Mouse (Mus musculus): ENCODE measurements at regions not wholly inside any gene's neighbourhood (a gene's known extent, or its start where the extent isn't known, plus 50 kb on each side); places are given as distances from the start of the nearest gene placed in this dataset.

DNA sequence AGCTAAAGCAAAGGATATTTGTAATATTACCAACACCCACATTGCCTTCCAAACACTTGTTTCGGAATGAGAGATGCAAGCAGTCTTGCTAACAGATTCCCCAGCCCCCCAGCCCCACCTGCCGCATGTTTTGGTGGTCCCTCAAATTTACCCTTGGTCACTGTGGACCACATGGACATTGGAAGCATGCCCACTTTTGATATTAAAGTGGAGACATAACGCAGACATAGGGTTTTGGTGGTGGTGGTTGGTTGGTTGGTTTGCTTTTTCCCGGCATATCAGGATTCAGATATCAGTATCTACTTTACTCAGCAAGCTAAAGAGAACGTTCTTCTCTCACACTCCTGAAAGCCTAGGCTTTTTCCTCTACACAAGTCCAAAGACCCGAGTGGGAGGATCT lies 381.3 kb downstream of the Zfp536 start:
- Histone ChIP-seq H3K4me3 (ENCODE audit: low read depth, low read length) (no peak overlapping the region), H3K9ac (ENCODE audit: low read length) (no peak overlapping the region), H3K4me2 (ENCODE audit: low read depth, severe bottlenecking) (no peak overlapping the region), H3K27ac (replicated peaks; ENCODE audit: low read depth, low read length) (no peak overlapping the region), H3K9me3 (ENCODE audit: control insufficient read depth, low read length) (no peaks in the 10 kb centered on the region), H3K27me3 (ENCODE audit: control insufficient read depth, insufficient read depth, low read length) (no peaks in the 10 kb centered on the region), H3K36me3 (ENCODE audit: control insufficient read depth, insufficient read depth, low read length) (no peaks in the 10 kb centered on the region), H3K4me1 (ENCODE audit: control insufficient read depth, insufficient read depth, low read length) (0 out of 2 replicates have a peak, but pooled peaks cover 2% of the 10 kb centered on the region)
- 88% methylated on average over 6 of the region's 6 CpGs for WGBS
- DNase-seq (ENCODE audit: low spot score) (no peak), ATAC-seq (ENCODE audit: insufficient number of reproducible peaks, low FRiP score, low TSS enrichment, low read depth) (no peak)

DNA sequence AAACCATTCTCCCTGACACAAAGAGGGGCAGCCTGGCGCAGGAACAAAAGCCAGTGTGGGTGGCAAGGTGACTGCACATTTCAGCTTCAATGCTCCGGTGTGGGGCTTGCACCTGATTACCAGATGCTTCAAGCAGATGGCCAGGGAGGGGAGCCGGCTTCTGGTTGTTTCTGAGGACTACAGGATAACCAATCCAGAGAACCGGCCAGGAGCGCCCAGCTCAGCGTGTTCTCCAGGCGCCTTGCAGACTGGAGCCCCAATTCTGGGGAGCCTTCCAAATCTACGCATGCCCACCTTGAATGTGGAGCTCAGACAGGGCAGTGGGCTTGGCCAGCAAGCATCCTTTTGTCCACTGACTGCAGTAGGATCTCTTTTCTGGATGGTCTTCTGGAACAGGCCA lies 380.8 kb downstream of the Zfp536 start:
- Histone ChIP-seq H3K9ac (ENCODE audit: low read length) (no peak overlapping the region), H3K27ac (replicated peaks; ENCODE audit: low read depth, low read length) (no peak overlapping the region), H3K4me1 (ENCODE audit: control insufficient read depth, insufficient read depth, low read length) (0 out of 2 replicates have a peak, but pooled peaks cover 2% of the 10 kb centered on the region), H3K4me2 (ENCODE audit: low read depth, severe bottlenecking) (no peak overlapping the region), H3K36me3 (ENCODE audit: control insufficient read depth, insufficient read depth, low read length) (no peaks in the 10 kb centered on the region), H3K27me3 (ENCODE audit: control insufficient read depth, insufficient read depth, low read length) (no peaks in the 10 kb centered on the region), H3K9me3 (ENCODE audit: control insufficient read depth, low read length) (no peaks in the 10 kb centered on the region), H3K4me3 (ENCODE audit: low read depth, low read length) (no peak overlapping the region)
- DNase-seq (ENCODE audit: low spot score) (no peak), ATAC-seq (ENCODE audit: insufficient number of reproducible peaks, low FRiP score, low TSS enrichment, low read depth) (no peak)
- WGBS: 80% methylated on average over 8 of the region's 8 CpGs

DNA sequence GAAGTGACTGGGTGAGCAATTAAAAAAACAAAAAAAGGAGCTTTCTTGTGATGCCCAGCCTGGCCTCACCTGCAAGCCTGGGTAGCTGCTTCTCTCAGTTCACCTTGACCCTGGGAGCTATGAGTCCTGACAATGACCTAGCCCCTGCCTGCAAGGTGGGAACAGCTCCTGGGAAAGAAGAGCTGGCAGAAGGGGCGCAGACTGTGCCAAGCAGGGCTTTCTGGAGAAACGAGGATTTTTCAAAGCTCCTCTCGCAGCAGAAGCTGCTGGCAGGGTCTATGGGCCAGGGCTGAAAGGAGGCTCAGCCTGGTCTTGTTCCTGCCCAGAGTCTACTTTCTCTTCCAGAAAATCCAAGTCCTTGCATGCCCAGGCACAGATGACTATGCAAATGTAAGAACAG lies 380.4 kb downstream of the Zfp536 start:
- DNase-seq (ENCODE audit: low spot score) (no peak), ATAC-seq (ENCODE audit: insufficient number of reproducible peaks, low FRiP score, low TSS enrichment, low read depth) (no peak)
- Histone ChIP-seq H3K4me2 (ENCODE audit: low read depth, severe bottlenecking) (no peak overlapping the region), H3K36me3 (ENCODE audit: control insufficient read depth, insufficient read depth, low read length) (no peaks in the 10 kb centered on the region), H3K9ac (ENCODE audit: low read length) (no peak overlapping the region), H3K4me1 (ENCODE audit: control insufficient read depth, insufficient read depth, low read length) (0 out of 2 replicates have a peak, but pooled peaks cover 2% of the 10 kb centered on the region), H3K27me3 (ENCODE audit: control insufficient read depth, insufficient read depth, low read length) (no peaks in the 10 kb centered on the region), H3K4me3 (ENCODE audit: low read depth, low read length) (no peak overlapping the region), H3K9me3 (ENCODE audit: control insufficient read depth, low read length) (no peaks in the 10 kb centered on the region), H3K27ac (replicated peaks; ENCODE audit: low read depth, low read length) (no peak overlapping the region)
- 75% methylated on average over 3 of the region's 3 CpGs for WGBS

DNA sequence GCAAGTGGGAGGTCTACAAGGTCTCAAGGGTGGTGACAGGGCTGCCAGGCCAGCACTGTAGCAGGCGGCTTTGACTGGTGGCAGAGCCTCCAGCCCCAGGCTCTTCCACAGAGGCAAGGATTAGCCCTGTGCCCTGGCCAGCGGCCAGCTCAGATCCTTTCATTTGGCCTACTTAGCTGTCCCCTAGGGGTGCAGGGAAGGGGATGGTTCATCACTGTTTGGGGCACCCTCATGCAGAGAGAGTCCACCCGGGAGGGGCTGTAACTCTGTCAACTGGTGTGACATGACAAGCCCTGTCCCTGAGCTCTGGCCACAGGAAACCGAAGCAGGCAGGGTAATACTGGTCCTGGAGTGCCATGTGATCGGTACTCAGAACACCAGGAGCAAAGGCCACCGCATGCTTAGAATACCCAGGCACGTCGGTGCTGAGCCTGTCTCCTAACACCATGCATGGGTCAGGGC lies 378.4 kb downstream of the Zfp536 start:
- H3K36me3 ChIP-seq (ENCODE audit: control insufficient read depth, insufficient read depth, low read length): no peaks in the 10 kb centered on the region
- H3K27me3 ChIP-seq (ENCODE audit: control insufficient read depth, insufficient read depth, low read length): no peaks in the 10 kb centered on the region
- DNase-seq (ENCODE audit: low spot score) (no peak), ATAC-seq (ENCODE audit: insufficient number of reproducible peaks, low FRiP score, low TSS enrichment, low read depth) (no peak)
- no peak overlapping the region for H3K27ac ChIP-seq (replicated peaks; ENCODE audit: low read depth, low read length)
- H3K4me1 ChIP-seq (ENCODE audit: control insufficient read depth, insufficient read depth, low read length): 0 out of 2 replicates have a peak, but pooled peaks cover 2% of the 10 kb centered on the region
- H3K9me3 ChIP-seq (ENCODE audit: control insufficient read depth, low read length): no peaks in the 10 kb centered on the region
- no peak overlapping the region for H3K4me3 ChIP-seq (ENCODE audit: low read depth, low read length)
- no peak overlapping the region for H3K9ac ChIP-seq (ENCODE audit: low read length)
- WGBS: 66% methylated on average over 8 of the region's 8 CpGs
- no peak overlapping the region for H3K4me2 ChIP-seq (ENCODE audit: low read depth, severe bottlenecking)

DNA sequence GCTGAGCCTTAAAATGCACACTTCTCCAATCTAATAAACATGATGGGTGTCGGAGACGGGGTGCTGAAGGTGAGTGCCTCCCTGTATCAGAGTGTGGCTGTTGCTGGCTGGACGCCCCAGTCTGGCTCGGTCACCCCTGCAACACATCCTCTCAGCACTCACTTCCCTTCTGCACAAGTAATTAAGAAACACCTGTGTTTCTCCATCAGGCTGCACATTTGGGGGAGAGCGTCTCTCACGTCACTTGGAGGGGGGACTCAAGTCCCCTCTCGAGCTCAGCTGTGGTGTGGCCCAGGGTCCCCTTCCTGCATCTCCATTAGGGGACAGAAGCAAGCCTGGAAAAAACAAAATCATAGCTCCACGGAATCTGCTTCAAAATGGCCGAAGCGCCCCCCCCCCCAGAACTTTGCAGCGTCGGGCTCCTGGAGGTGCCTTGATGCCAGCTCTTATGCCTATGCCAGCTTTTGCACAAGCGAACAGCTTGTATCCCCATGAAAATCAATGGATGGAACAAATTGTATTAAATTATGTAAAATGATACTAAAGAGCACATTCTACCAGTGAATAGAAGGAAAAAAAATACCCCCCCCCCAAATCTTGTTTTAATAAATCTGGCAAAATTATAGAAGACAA lies 377.4 kb downstream of the Zfp536 start:
- Histone ChIP-seq H3K27me3 (ENCODE audit: control insufficient read depth, insufficient read depth, low read length) (no peaks in the 10 kb centered on the region), H3K9me3 (ENCODE audit: control insufficient read depth, low read length) (no peaks in the 10 kb centered on the region), H3K4me1 (ENCODE audit: control insufficient read depth, insufficient read depth, low read length) (0 out of 2 replicates have a peak, but pooled peaks cover 2% of the 10 kb centered on the region), H3K36me3 (ENCODE audit: control insufficient read depth, insufficient read depth, low read length) (no peaks in the 10 kb centered on the region), H3K4me3 (ENCODE audit: low read depth, low read length) (no peak overlapping the region), H3K4me2 (ENCODE audit: low read depth, severe bottlenecking) (no peak overlapping the region), H3K27ac (replicated peaks; ENCODE audit: low read depth, low read length) (no peak overlapping the region), H3K9ac (ENCODE audit: low read length) (no peak overlapping the region)
- DNase-seq (ENCODE audit: low spot score) (no peak), ATAC-seq (ENCODE audit: insufficient number of reproducible peaks, low FRiP score, low TSS enrichment, low read depth) (no peak)
- 73% methylated on average over 13 of the region's 13 CpGs for WGBS

DNA sequence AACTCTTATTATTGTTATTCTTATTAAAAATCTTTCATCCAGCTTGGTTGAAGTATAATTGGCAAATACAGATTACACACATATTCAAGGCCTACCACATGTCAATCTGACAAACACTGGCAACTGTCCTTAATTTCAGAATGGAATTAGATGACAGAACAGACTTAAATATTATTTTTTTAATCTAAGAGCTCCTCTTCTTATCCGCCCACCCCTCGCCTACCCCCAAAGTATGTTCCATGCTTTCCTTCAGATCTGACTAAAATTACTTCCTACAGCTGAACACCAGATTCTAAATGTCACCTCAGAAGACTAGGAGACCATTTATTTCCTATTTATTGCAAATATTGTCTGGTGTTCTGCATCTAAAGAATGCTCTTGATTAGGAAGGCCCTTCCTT lies 370.0 kb downstream of the Zfp536 start:
- ATAC-seq (ENCODE audit: insufficient number of reproducible peaks, low FRiP score, low TSS enrichment, low read depth) (no peak), DNase-seq (ENCODE audit: low spot score) (no peak)
- no peaks in the 10 kb centered on the region for H3K4me1 ChIP-seq (ENCODE audit: control insufficient read depth, insufficient read depth, low read length)
- 86% methylated on average over 2 of the region's 2 CpGs for WGBS
- no peak overlapping the region for H3K27ac ChIP-seq (replicated peaks; ENCODE audit: low read depth, low read length)
- no peaks in the 10 kb centered on the region for H3K9me3 ChIP-seq (ENCODE audit: control insufficient read depth, low read length)
- no peak overlapping the region for H3K4me3 ChIP-seq (ENCODE audit: low read depth, low read length)
- H3K27me3 ChIP-seq (ENCODE audit: control insufficient read depth, insufficient read depth, low read length): no peaks in the 10 kb centered on the region
- no peaks in the 10 kb centered on the region for H3K36me3 ChIP-seq (ENCODE audit: control insufficient read depth, insufficient read depth, low read length)
- no peak overlapping the region for H3K9ac ChIP-seq (ENCODE audit: low read length)
- no peak overlapping the region for H3K4me2 ChIP-seq (ENCODE audit: low read depth, severe bottlenecking)

DNA sequence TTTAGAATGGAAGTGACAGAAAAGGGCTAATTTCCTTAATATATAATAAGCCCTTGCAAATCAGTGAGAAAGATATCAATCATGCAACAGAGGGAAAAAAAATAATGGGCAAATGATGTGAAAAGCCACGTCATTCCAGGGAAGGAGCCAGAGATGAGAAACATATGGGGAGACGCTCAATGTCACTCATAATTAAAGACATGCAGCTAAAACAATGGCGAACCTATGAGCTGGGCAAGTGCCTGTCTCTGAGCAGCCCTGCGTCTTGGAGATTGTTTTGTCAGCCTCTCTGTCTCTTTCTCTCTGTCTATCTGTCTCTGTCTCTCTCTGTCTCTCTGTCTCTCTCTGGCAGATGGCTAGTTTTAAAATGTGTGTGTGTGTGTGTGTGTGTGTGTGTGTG lies 360.1 kb downstream of the Zfp536 start:
- Histone ChIP-seq H3K36me3 (ENCODE audit: control insufficient read depth, insufficient read depth, low read length) (no peaks in the 10 kb centered on the region), H3K27ac (replicated peaks; ENCODE audit: low read depth, low read length) (no peak overlapping the region), H3K4me1 (ENCODE audit: control insufficient read depth, insufficient read depth, low read length) (no peaks in the 10 kb centered on the region), H3K9me3 (ENCODE audit: control insufficient read depth, low read length) (no peaks in the 10 kb centered on the region), H3K27me3 (ENCODE audit: control insufficient read depth, insufficient read depth, low read length) (no peaks in the 10 kb centered on the region), H3K9ac (ENCODE audit: low read length) (no peak overlapping the region), H3K4me3 (ENCODE audit: low read depth, low read length) (no peak overlapping the region), H3K4me2 (ENCODE audit: low read depth, severe bottlenecking) (no peak overlapping the region)
- no peak for DNase-seq (ENCODE audit: low spot score)
- WGBS: 24% methylated on average over 4 of the region's 4 CpGs
- ATAC-seq (ENCODE audit: insufficient number of reproducible peaks, low FRiP score, low TSS enrichment, low read depth): no peak

DNA sequence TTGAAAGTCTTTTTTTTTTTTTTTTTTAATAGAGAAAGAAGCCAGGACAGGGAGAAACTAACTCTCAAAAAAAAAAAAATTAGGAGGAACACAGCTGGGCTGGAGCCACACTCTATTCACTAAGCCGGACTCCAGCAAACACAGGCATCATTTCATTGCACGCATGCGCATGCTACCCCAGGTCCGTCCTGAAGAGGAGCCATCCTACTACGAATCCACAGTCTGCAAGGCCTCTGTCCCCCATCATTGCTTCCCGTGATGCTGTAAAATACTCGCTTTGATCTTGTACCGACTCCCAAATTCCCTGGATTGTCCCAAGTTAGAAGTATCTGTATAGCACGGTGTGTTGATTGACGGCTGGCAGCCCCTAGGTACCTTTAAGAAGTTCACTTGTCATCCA lies 351.7 kb downstream of the Zfp536 start:
- Histone ChIP-seq H3K4me2 (ENCODE audit: low read depth, severe bottlenecking) (no peak overlapping the region), H3K36me3 (ENCODE audit: control insufficient read depth, insufficient read depth, low read length) (no peaks in the 10 kb centered on the region), H3K4me1 (ENCODE audit: control insufficient read depth, insufficient read depth, low read length) (no peaks in the 10 kb centered on the region), H3K27me3 (ENCODE audit: control insufficient read depth, insufficient read depth, low read length) (no peaks in the 10 kb centered on the region), H3K9me3 (ENCODE audit: control insufficient read depth, low read length) (no peaks in the 10 kb centered on the region), H3K9ac (ENCODE audit: low read length) (no peak overlapping the region), H3K4me3 (ENCODE audit: low read depth, low read length) (no peak overlapping the region), H3K27ac (replicated peaks; ENCODE audit: low read depth, low read length) (no peak overlapping the region)
- ATAC-seq (ENCODE audit: insufficient number of reproducible peaks, low FRiP score, low TSS enrichment, low read depth): no peak
- DNase-seq (ENCODE audit: low spot score): no peak
- 71% methylated on average over 10 of the region's 10 CpGs for WGBS
